Mouse (Mus musculus) cerebellum, adult 9-10 months (tissue): ENCODE data around the gene C4bp.
"Not testable (repeated sequence)": the region's sequence is repeated elsewhere in the genome, so short reads cannot be mapped to it uniquely, and the experiment has no call there.

ENCODE experiments used
- DNase-seq: peaks from one replicate; pipeline ENCODE4 v3.0.0; 2022

The C4bp gene

GRCm38 (mm10) chr1:130661454-130661853, at the start of gene C4bp:
TSS of gene C4bp (minus strand) at chr1:130661632.
- DNase-seq = no peak

GRCm38 (mm10) chr1:130710283-130711080, 49.0 kb upstream of the C4bp start:
- DNase-seq = no peak

GRCm38 (mm10) chr1:130703613-130704012, 42.2 kb upstream of the C4bp start:
- no peak for DNase-seq

DNA sequence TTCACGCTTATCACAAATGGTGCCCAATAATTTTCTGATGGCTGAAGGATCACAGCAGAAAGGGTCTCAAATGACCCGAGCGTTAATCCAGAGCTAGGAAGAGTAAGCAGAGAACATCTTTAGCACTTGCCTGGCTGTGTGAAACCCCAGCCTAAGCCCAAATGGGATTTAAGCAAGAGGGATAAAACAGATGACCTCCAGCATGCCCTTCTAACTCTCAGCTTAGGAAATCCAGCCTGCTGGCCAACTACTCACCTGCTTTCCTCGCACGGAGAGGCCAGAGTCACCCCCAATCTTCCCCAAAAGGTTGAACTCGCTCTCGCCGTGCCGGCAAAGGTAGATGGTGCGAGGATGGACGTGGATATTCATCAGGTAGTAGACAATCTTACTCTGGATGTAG, 40.5 kb upstream of the C4bp start:
- DNase-seq = no peak

DNA sequence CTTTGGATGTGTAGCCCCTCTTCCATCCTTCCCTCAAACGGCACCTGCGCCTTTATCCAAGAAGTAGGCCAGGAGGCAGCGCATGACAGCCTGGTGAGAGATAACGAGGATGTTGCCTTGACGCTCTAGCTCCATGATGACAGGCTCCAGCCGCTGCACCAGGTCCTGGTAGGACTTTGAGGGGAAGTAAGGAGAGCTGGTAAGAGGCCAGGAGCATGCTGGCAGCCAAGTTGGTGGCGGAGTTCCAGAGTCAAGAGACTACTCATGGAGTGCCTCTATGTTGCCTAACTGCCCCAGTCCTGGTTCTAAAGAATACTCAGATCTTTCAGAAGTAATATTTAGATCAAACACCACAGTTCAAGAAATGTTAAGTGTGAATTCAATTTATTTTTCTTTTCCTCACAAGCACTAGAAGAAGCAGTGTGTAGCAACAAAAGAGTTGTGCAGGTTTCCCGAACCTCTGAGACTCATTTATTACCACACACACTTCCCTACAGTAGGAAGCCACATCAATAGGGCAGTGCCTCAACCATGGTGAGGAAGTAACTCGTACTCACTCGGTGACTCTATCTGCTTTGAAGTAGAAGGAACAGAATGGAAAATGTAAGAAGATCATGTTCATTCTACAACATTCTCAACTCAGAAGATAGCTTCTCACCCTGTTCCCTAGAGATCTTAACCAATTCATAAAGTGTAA, 38.7 kb upstream of the C4bp start:
- peak; percentile 57 for DNase-seq

- DNase-seq = no peak
These were observed 37.2 kb upstream of the C4bp start for GRCm38 (mm10) chr1:130698601-130699000.

DNA sequence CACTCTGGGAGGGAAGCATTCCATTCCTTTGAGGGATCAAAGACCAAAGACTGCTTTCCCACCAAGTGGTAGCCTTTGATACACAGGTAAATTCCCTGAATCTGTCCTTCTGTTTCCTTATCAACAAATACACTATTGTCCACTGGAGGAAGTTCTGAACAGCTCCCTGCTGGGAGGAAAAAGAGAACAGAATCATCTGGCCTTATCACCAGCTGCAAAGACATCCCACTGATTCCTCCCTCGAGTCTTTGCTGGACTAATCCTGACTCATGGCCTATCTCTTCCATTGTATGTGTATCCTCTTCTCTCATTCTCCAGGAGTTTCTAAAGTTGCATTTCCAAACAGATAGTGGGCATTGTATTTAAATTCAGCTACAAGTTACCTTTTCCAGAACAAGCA, 22.5 kb upstream of the C4bp start:
- DNase-seq = no peak

DNA sequence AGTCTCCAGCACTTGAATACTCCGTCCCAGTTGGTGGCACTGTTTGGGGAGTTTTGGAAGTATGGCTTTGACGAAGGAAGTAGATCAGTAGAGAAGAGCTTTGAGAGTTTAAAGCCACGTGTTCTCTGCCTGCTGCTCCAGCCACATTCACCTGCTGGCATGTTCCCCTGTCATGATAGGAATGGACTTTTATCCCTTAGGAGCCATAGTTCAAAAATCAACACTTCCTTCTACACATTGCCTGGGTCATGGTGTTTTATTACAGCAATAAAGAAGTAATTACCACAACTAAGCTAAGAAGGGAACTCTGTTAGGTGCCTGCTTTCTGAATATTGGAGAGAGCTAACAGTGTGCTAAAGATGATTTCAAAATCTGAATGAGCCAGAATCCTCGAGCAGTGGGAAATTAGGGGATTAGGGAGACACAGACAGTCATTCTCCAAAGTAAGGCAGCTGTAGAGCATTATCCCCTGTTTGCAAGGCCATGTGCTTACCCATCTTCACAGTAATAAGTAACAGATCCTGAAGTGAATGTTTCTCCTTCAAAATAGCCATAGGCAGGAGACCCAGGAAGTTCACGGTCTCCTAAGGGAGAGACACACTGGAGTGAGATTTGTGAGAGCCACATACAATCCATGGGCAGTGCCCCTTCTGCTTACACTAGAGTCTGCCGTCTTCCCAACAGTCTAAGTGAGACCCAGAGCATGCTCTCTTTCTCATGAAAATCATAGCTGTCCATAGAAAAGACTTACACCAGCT, 20.4 kb upstream of the C4bp start:
- DNase-seq = no peak

DNA sequence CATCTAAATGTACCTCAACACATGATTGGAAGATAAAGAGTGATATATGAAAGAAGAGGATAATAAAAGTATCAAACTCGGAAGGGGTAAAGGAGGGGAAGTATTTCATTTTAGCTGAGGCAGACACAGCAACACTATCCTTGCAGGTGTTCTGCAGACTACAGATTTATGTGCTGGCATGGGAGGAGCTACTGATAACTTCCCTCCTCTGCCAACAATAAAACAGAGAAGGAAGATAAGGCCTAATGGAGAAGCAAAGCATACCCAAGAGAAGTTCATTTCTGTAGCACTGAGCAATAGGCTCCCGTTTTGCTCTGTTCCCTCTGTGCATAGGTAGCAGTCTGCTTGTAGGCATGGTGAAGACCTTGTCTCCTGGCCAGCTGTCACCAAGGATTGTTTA, 19.6 kb upstream of the C4bp start:
- no peak for DNase-seq

GRCm38 (mm10) chr1:130678551-130678950, 17.1 kb upstream of the C4bp start:
- DNase-seq = no peak

- DNase-seq = not testable (repeated sequence)
These were observed 2.1 kb upstream of the C4bp start for GRCm38 (mm10) chr1:130663576-130663975.

GRCm38 (mm10) chr1:130659641-130660040, 1.8 kb downstream of the C4bp start:
- DNase-seq = peak; percentile 2

GRCm38 (mm10) chr1:130644103-130644502, 17.3 kb downstream of the C4bp start:
- DNase-seq = no peak

DNA sequence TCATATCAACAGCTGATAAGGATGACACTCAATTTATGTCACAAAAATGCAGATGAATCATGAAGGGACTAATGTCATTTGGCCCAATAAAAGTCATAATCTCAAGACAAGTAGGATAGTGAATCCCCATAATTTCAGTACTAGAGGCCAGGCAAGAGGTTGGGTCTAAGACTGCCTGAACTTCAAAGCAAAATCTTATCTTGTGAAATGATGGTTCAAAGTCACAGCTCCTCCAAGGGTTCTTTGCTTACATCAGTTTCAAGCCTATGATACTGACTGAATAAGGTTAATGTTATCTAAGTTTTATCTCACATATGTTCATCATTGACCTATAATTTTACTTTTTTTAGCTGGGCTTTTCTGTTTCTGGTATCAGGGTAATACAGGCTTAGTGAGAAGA, 20.5 kb downstream of the C4bp start:
- DNase-seq = no peak

DNA sequence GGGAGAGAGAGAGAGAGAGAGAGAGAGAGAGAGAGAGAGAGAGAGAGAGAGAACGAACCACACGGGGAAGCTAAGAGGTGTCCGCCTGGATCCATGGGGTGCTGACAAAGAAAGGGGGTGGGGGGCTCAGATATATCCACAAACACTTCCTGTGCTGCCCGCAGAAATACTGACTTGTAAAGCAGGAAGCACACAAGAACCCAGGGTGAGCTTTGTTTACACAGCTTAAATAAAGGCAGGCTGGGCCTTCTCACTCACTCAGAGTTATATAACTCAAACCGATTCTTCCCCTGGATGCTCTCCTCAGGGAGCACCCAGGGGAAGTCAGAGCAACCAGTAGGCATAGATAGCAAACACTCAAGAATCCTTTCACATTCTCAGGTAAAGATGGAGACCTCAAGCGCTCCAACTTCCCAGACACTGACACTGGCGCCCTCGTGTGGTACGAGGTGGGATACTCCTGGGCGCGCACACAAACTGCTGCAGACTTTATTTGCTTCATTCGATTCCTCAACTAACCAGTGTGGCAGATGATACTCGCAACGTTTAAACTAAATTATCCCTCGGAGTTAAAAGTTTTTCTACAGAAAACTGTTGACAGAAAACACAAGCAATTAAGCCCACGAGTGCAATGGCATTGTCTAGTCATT, 27.5 kb downstream of the C4bp start:
- DNase-seq = peak; percentile 11

DNA sequence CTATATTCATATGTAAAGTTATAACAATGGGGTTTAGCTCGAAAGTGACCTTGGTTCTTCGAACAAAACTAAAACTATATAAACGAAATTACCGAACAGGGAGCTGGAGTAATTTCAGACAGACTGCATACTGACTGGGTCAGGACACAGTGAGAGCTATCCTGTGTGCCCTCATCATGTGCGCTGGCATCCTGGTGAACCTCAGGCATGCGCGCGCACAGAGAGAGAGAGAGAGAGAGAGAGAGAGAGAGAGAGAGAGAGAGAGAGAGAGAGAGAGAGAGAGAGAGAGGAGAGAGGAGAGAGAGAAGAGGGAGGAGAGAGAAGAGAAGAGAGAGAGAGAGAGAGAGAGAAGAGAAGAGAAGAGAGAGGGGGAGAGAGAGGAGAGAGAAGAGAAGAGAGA, 28.1 kb downstream of the C4bp start:
- no peak for DNase-seq

DNA sequence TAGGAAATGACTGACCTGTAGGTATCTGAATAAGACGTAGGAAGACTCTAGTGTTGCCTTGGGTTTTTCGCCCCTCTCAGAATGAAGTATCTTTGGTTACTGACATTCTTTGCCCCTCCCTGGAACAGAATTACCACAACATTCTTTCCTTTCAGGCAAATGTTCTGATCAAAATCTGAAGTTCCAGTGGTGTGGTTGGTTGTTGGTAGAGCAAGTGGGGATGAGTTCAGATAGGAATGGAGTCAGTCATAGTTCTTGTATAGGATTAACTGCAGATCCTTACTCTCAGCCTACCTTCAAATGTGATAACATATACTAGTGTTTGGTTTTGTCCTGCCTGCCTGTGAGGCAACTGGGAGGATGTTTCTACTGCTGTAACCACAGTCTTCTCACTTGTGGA, 31.9 kb downstream of the C4bp start, which contains the start of gene Zp3r:
Zp3r (minus strand) TSS at position 101 of the 400 bp plus-strand sequence.
- no peak for DNase-seq

DNA sequence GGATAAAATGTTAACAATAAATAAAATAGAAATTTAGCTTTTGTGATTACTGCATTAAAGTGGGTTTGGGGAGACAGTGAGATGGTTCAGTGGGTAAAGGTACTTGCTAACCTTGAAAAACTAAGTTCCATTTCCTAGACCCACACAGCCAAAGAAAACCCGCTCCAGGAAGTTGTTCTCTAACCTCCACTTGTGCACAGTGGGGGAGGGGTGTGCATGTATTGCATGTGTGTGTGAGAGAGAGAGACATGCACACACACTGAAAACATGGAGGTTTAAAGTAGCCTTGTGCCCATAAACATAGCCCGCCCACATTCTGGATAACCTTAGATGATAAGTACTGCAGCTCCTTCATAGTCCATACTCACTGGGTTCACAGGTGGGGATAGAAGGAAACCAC, 65.1 kb downstream of the C4bp start:
- no peak for DNase-seq

DNA sequence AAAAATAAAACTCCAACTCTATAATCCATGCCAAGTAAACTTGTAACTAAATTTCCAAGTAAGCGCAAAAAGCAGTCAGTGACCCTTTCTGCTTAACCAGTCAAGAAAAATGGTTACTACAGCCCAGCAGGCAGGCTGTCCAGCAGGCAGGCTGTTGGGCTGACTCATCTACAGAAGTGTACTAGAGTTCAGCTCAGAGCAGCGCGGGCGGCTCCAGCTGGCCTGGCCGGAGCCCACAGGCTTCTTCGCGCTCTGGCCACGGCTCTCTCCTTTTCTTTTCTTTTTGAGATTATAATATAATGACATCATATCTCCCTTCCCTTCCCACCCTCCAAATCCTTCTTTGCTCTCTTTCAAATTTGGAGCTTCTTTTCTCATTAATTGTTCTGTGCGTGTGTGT, 72.8 kb downstream of the C4bp start:
- DNase-seq = no peak
